19 mouse cellular contexts compared by ENCODE assay signal in the genomic region with DNA sequence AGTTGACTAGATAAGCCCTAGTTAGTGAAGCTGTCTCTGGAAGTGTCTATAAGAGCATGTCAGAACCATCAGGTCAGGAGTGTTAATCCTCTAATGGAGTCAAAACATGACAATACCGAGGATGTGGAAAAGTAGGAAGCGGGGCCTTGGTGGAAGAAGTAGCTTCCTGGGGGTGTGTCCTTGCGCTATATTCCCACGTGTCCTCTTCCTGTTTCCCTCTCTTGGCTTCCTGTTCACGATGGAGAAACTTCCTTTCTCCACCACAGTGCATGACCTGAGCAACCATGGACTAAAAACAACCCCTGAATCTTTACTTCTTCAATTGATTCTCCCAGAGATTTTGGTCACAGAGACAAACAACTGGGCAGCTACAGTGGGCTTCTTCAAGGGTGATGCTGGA.
"Had no signal": no experiment of that assay in that cellular context is flagged by ENCODE, and none has a peak within 500 bp of the region (broad histone marks: within the 10 kb centered on the region; RNA-seq: fewer than 3 reads in every experiment).

No protein-coding gene starts in this region.

- H3K27me3 ChIP-seq: midbrain, embryonic 12.5 days; midbrain, embryonic 15.5 days; neural tube, embryonic 12.5 days; neural tube, embryonic 15.5 days had no signal

- H3K4me1 ChIP-seq: midbrain, embryonic 12.5 days; neural tube, embryonic 12.5 days had no signal

- DNase-seq: kidney, adult 18-20 months; kidney, adult 9 months; kidney, postnatal 25 days; layer of hippocampus, adult 9-11 months; lung, adult 2 months; lung, postnatal 36 days; right cerebral cortex, adult 18-20 months; right cerebral cortex, postnatal 14 days; right cerebral cortex, postnatal 4 days; thymus, adult 18-20 months; thymus, postnatal 4 days had no signal

- ATAC-seq: intestine, embryonic 16.5 days; midbrain, embryonic 15.5 days had no signal

- H3K9me3 ChIP-seq: midbrain, embryonic 12.5 days; midbrain, embryonic 15.5 days; neural tube, embryonic 12.5 days; neural tube, embryonic 15.5 days had no signal

- H3K4me3 ChIP-seq: layer of hippocampus, adult 2 months; midbrain, embryonic 12.5 days; midbrain, embryonic 15.5 days; neural tube, embryonic 12.5 days; neural tube, embryonic 15.5 days had no signal

- H3K4me2 ChIP-seq: midbrain, embryonic 12.5 days; midbrain, embryonic 15.5 days; neural tube, embryonic 12.5 days; neural tube, embryonic 15.5 days had no signal

- H3K9ac ChIP-seq: liver, embryonic 14.5 days; midbrain, embryonic 12.5 days; midbrain, embryonic 15.5 days; neural tube, embryonic 12.5 days; neural tube, embryonic 15.5 days had no signal

- H3K27ac ChIP-seq: kidney, postnatal 0 days; layer of hippocampus, adult 2 months; liver, embryonic 14.5 days; midbrain, embryonic 12.5 days; midbrain, embryonic 15.5 days; neural tube, embryonic 12.5 days; neural tube, embryonic 15.5 days had no signal
